Mouse (Mus musculus): Measurements from ENCODE around the gene Olr1. TPM values are rescaled to one million over a fixed set of nuclear protein-coding genes. Genes with fewer than 3 reads are reported as not detected.
A peak's percentile ranks its signal among the peaks of the same experiment; 100 is the strongest.

Gene Olr1
- total RNA-seq (2012; rRNA removed) (not detected in 2 replicates), total RNA-seq (2014; rRNA removed) (not detected in 2 replicates), polyA plus RNA-seq (2012; ENCODE audit: insufficient read length, low read depth) (not detected in 2 replicates)

- Histone ChIP-seq H3K27me3 (replicated peaks) (no peaks in the 10 kb centered on the region), H3K4me1 (ENCODE audit: control insufficient read depth in 1 of 2, insufficient read depth in 2 of 2) (no peaks in the 10 kb centered on the region), H3K79me2 (replicated peaks; ENCODE audit: control insufficient read depth, extremely low read depth, insufficient read depth, poor library complexity, severe bottlenecking) (no peaks in the 10 kb centered on the region), H3K9ac (ENCODE audit: insufficient read depth, low read depth) (no peak within 1 kb of the TSS), H3K4me3 (replicated peaks in 1 of 3; ENCODE audit: low read depth in 2 of 3, low read length in 2 of 3, poor library complexity in 1 of 3) (no peak within 1 kb of the TSS), H3K27ac (ENCODE audit: insufficient read depth, low read depth) (no peak within 1 kb of the TSS), H3K36me3 (replicated peaks in 1 of 2; ENCODE audit: control insufficient read depth in 1 of 2, insufficient read depth in 1 of 2, low read length in 1 of 2) (no peaks in the 10 kb centered on the region), H3K4me2 (ENCODE audit: insufficient read depth, low read depth, poor library complexity, severe bottlenecking) (no peak within 1 kb of the TSS), H3K9me3 (replicated peaks; ENCODE audit: low read length) (no peaks in the 10 kb centered on the region)
- dilution Hi-C loops (cut with MboI; ENCODE audit: extremely low pct_ligation_motif_present, extremely low pct_unique_long_range_greater_than_20kb, low sequenced_read_pairs) = no loop called here
- TF ChIP-seq MEF2A (IDR thresholded peaks at IDR 0.05; ENCODE audit: borderline replicate concordance, low read depth, low read length) (no peak), MAFK (IDR thresholded peaks at IDR 0.05; ENCODE audit: insufficient replicate concordance, low read length) (no peak), GABPA (IDR thresholded peaks at IDR 0.05; ENCODE audit: insufficient replicate concordance, low read depth, low read length) (no peak)
- in situ Hi-C loops (cut with MboI; ENCODE audit: low pct_ligation_motif_present, low pct_unique_long_range_greater_than_20kb, low sequenced_read_pairs) = no loop called here
- no peak for DNase-seq (ENCODE audit: extremely low read depth)
Observed at GRCm38 (mm10) chr6:129507024-129507423, at the start of gene Olr1. Olr1 (minus strand) TSS chr6:129507165.

- peaks cover 0 to 19% of the 10 kb centered on the region in 2 experiments; a peak in 2 of 4 replicates for H3K4me1 ChIP-seq (ENCODE audit: control insufficient read depth in 1 of 2, insufficient read depth in 2 of 2)
- H3K79me2 ChIP-seq (replicated peaks; ENCODE audit: control insufficient read depth, extremely low read depth, insufficient read depth, poor library complexity, severe bottlenecking) = no peaks in the 10 kb centered on the region
- no peaks in the 10 kb centered on the region for H3K27me3 ChIP-seq (replicated peaks)
- dilution Hi-C loops (cut with MboI; ENCODE audit: extremely low pct_ligation_motif_present, extremely low pct_unique_long_range_greater_than_20kb, low sequenced_read_pairs) (no loop called here), in situ Hi-C loops (cut with MboI; ENCODE audit: low pct_ligation_motif_present, low pct_unique_long_range_greater_than_20kb, low sequenced_read_pairs) (loop anchor here (25.0 kb wide), 1 partner anchor 286 kb away; no protein-coding TSS in a partner anchor)
- peaks cover 0 to 9% of the 10 kb centered on the region in 2 experiments for H3K36me3 ChIP-seq (replicated peaks in 1 of 2; ENCODE audit: control insufficient read depth in 1 of 2, insufficient read depth in 1 of 2, low read length in 1 of 2)
- no peak overlapping the region for H3K9ac ChIP-seq (ENCODE audit: insufficient read depth, low read depth)
- H3K4me2 ChIP-seq (ENCODE audit: insufficient read depth, low read depth, poor library complexity, severe bottlenecking) = no peak overlapping the region
- no peak for TF ChIP-seq E2F4 (IDR thresholded peaks at IDR 0.05; ENCODE audit: insufficient replicate concordance, low read depth, low read length)
- no peak for TF ChIP-seq ELF1 (IDR thresholded peaks at IDR 0.05; ENCODE audit: low read depth, low read length)
- no peak for TF ChIP-seq NELFE (IDR thresholded peaks at IDR 0.05; ENCODE audit: low read depth, low read length)
- no peak for TF ChIP-seq ZKSCAN1 (IDR thresholded peaks at IDR 0.05; ENCODE audit: borderline replicate concordance, low read depth, low read length)
- H3K9me3 ChIP-seq (replicated peaks; ENCODE audit: low read length) = no peaks in the 10 kb centered on the region
- H3K27ac ChIP-seq (ENCODE audit: insufficient read depth, low read depth) = no peak overlapping the region
- no peak overlapping the region for H3K4me3 ChIP-seq (replicated peaks in 1 of 3; ENCODE audit: low read depth in 2 of 3, low read length in 2 of 3, poor library complexity in 1 of 3)
- no peak for DNase-seq (ENCODE audit: extremely low read depth)
Observed at GRCm38 (mm10) chr6:129548009-129548408, 41.0 kb upstream of the Olr1 start.

GRCm38 (mm10) chr6:129547277-129547676, 40.3 kb upstream of the Olr1 start:
- dilution Hi-C loops (cut with MboI; ENCODE audit: extremely low pct_ligation_motif_present, extremely low pct_unique_long_range_greater_than_20kb, low sequenced_read_pairs) = no loop called here
- TF ChIP-seq USF1 (IDR thresholded peaks at IDR 0.05; ENCODE audit: low read depth, low read length) (peak; percentile 65), NELFE (IDR thresholded peaks at IDR 0.05; ENCODE audit: low read depth, low read length) (no peak), MAX (IDR thresholded peaks at IDR 0.05; ENCODE audit: low read length) (no peak; the same call in 1 of the 2 replicates), E2F4 (IDR thresholded peaks at IDR 0.05; ENCODE audit: insufficient replicate concordance, low read depth, low read length) (no peak), RAD21 (IDR thresholded peaks at IDR 0.05; ENCODE audit: low read depth, low read length) (no peak), USF2 (conservative IDR thresholded peaks at IDR 0.05; ENCODE audit: low read depth, low read length) (peak; percentile 84), IRF4 (IDR thresholded peaks at IDR 0.05; ENCODE audit: low read depth, low read length) (no peak), MAZ (IDR thresholded peaks at IDR 0.05; ENCODE audit: low read depth, low read length) (no peak)

More at GRCm38 (mm10) chr6:129547277-129547676, 40.3 kb upstream of the Olr1 start:
- Histone ChIP-seq H3K4me1 (ENCODE audit: control insufficient read depth in 1 of 2, insufficient read depth in 2 of 2) (peaks cover 0 to 21% of the 10 kb centered on the region in 2 experiments; a peak in 2 of 4 replicates), H3K36me3 (replicated peaks in 1 of 2; ENCODE audit: control insufficient read depth in 1 of 2, insufficient read depth in 1 of 2, low read length in 1 of 2) (peaks cover 4 to 16% of the 10 kb centered on the region in 2 experiments), H3K9me3 (replicated peaks; ENCODE audit: low read length) (no peaks in the 10 kb centered on the region), H3K4me3 (replicated peaks in 1 of 3; ENCODE audit: low read depth in 2 of 3, low read length in 2 of 3, poor library complexity in 1 of 3) (no peak overlapping the region), H3K27me3 (replicated peaks) (no peaks in the 10 kb centered on the region), H3K27ac (ENCODE audit: insufficient read depth, low read depth) (no peak overlapping the region), H3K9ac (ENCODE audit: insufficient read depth, low read depth) (no peak overlapping the region), H3K4me2 (ENCODE audit: insufficient read depth, low read depth, poor library complexity, severe bottlenecking) (no peak overlapping the region), H3K79me2 (replicated peaks; ENCODE audit: control insufficient read depth, extremely low read depth, insufficient read depth, poor library complexity, severe bottlenecking) (no peaks in the 10 kb centered on the region)
- in situ Hi-C loops (cut with MboI; ENCODE audit: low pct_ligation_motif_present, low pct_unique_long_range_greater_than_20kb, low sequenced_read_pairs) = loop anchor here (25.0 kb wide), 1 partner anchor 285 kb away; no protein-coding TSS in a partner anchor
- DNase-seq (ENCODE audit: extremely low read depth) = no peak
